Mouse (Mus musculus) cerebellum, adult 2 months (tissue): ENCODE results near the gene S1pr4. TPM values are rescaled to one million over a fixed set of nuclear protein-coding genes. Genes with fewer than 3 reads are reported as not detected.

Experiments
- DNase-seq, 2 experiments: peaks; one replicate each; pipeline ENCODE4 v3.0.0; 2021
- H3K27ac ChIP-seq: fragments of 200-500 bp; 2 replicates; pipeline ENCODE4 v1.5.1; 2012; ENCODE audit warnings: low read length, control low read depth, inconsistent platforms; ENCODE audit not compliant: insufficient read depth
- H3K27me3 ChIP-seq: fragments of 200-500 bp; 2 replicates; pipeline ENCODE4 v1.6.1; 2012; ENCODE audit warnings: inconsistent platforms, mild to moderate bottlenecking, low read length, moderate library complexity; ENCODE audit not compliant: control insufficient read depth, insufficient read depth
- H3K4me1 ChIP-seq: fragments of 200-500 bp; 2 replicates; pipeline ENCODE4 v1.6.1; 2011; ENCODE audit warnings: low read length; ENCODE audit not compliant: control insufficient read depth, insufficient read depth
- H3K4me3 ChIP-seq: fragments of 200-500 bp; replicated peaks from 2 replicates; pipeline ENCODE3; 2011; ENCODE audit warnings: mild to moderate bottlenecking, low read depth, low read length, control low read depth; ENCODE audit not compliant: insufficient read depth
- CTCF ChIP-seq: fragments of 200-500 bp; IDR thresholded peaks from 2 replicates; pipeline ENCODE4 v1.5.1; 2011; ENCODE audit warnings: low read depth, mild to moderate bottlenecking, control low read depth, low read length, moderate library complexity, borderline replicate concordance; ENCODE audit not compliant: insufficient read depth
- POLR2A ChIP-seq: fragments of 200-500 bp; IDR thresholded peaks from 2 replicates; pipeline ENCODE4 v1.6.1; 2011; ENCODE audit warnings: low read length, control low read depth, borderline replicate concordance; ENCODE audit not compliant: insufficient read depth
- WGBS: fragments of 180-500 bp; shearing (Covaris S2); methylation state at CpG from one replicate; pipeline ENCODE4 v1.1.7; 2018; 5-methylcytosine and 5-hydroxymethylcytosine counted together
- polyA plus RNA-seq: library from polyadenylated mRNA; depleted of rRNA; stranded (reverse); fragments of >200 nt; gene quantifications from 2 replicates; pipeline ENCODE4 v1.2.3, GENCODE M21; 2012

The S1pr4 gene
- polyA plus RNA-seq, 1 experiment: 1.1 TPM

- H3K27ac ChIP-seq: no peak overlapping the region
- no peak overlapping the region for H3K4me3 ChIP-seq
- peaks cover 4% of the 10 kb centered on the region for H3K4me1 ChIP-seq
- 24% methylated on average over 6 of the region's 6 CpGs for WGBS
- H3K27me3 ChIP-seq: no peaks in the 10 kb centered on the region
- TF ChIP-seq POLR2A (no peak), CTCF (no peak)
- no peak for DNase-seq
Measured at GRCm38 (mm10) chr10:81458267-81458666, 41.7 kb downstream of the S1pr4 start.

- no peak for DNase-seq
- Histone ChIP-seq H3K27ac (no peak overlapping the region), H3K4me1 (peaks cover 4% of the 10 kb centered on the region), H3K4me3 (no peak overlapping the region), H3K27me3 (no peaks in the 10 kb centered on the region; the same call in 1 of the 2 replicates)
- WGBS: 84% methylated on average over 8 of the region's 8 CpGs
- TF ChIP-seq CTCF: no peak
Measured at GRCm38 (mm10) chr10:81457624-81458023, 42.3 kb downstream of the S1pr4 start.

- Histone ChIP-seq H3K27me3 (no peaks in the 10 kb centered on the region; the same call in 1 of the 2 replicates), H3K4me3 (no peak overlapping the region)
- 47% methylated on average over 12 of the region's 12 CpGs for WGBS
Measured at GRCm38 (mm10) chr10:81456983-81457563, 42.9 kb downstream of the S1pr4 start.

DNA sequence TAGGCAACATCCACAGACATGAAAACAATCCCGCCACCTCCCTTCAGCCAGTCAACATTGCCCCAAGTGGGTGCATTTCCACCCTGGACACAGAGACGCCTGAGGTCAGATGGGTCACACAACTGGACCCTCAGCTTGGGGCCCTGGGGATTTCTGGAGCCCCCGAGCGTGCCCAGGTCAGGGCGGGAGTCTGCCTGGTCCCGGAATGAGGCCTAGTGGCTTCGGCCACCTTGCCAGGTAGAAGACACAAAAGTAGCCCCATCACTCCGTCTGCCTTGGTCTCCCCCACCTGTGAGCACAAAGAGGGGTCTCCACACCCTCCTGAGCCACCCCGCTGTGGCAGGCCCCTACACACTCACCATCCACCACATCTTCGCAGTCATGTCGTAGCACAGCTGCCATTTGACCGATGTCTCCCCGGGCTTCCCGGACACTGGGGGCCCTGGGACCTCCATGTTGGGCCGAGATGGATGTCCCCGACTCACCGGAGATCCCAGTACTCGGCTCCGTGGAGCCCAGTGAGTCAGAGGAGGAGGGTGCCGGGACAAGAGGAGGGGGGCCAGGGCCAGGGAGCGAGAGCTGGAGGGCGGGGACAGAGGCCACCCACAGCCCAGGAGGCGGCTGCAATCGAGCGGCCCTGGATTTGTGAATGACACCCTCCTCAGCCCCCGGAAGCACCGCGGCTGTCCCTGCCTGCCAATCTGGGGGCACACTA lies 44.6 kb downstream of the S1pr4 start, which contains the start of gene Nfic:
TSS of gene Nfic (minus strand) at position 455 of the 715 bp plus-strand sequence.
- Histone ChIP-seq H3K27me3 (no peaks in the 10 kb centered on the region; the same call in 1 of the 2 replicates), H3K27ac (no peak within 1 kb of the TSS), H3K4me1 (peaks cover 4% of the 10 kb centered on the region), H3K4me3 (no peak within 1 kb of the TSS)
- 63% methylated on average over 28 of the region's 28 CpGs for WGBS
- DNase-seq: no peak
- TF ChIP-seq POLR2A: no peak
- no peak for TF ChIP-seq CTCF

More at GRCm38 (mm10) chr10:81456983-81457563, 42.9 kb downstream of the S1pr4 start:
- TF ChIP-seq CTCF (no peak), POLR2A (no peak)
- Histone ChIP-seq H3K4me1 (peaks cover 4% of the 10 kb centered on the region), H3K27ac (no peak overlapping the region)
- DNase-seq: no peak

DNA sequence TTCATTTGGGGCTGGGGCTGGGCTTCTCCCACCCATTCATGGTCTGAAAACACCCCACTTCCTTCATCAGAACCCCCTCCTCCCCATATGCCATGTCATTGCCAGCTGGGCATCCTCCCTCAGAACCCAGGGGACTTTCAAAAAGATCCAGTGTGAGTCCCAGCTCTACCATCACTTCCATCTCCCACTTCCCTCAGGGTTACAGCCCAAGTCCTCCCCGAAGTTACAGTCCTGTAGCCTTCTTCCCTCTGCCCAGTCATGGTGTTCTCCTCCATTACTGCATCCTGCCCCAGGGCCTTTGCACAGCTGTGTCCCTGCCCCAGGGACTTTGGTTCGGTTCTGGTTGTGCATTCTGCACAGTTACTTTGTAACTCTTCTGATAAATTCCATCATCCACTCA lies 45.8 kb downstream of the S1pr4 start:
- Histone ChIP-seq H3K27ac (no peak overlapping the region), H3K4me1 (peaks cover 4% of the 10 kb centered on the region), H3K27me3 (no peaks in the 10 kb centered on the region; the same call in 1 of the 2 replicates), H3K4me3 (no peak overlapping the region)
- WGBS: 78% methylated on average over 2 of the region's 2 CpGs
- no peak for TF ChIP-seq POLR2A
- no peak for TF ChIP-seq CTCF
- DNase-seq: no peak

- 14% methylated on average over 14 of the region's 14 CpGs for WGBS
- no peak for TF ChIP-seq CTCF
- no peak for TF ChIP-seq POLR2A
- no peaks in the 10 kb centered on the region; the same call in 1 of the 2 replicates for H3K27me3 ChIP-seq
Measured at GRCm38 (mm10) chr10:81452947-81453288, 47.0 kb downstream of the S1pr4 start.

DNA sequence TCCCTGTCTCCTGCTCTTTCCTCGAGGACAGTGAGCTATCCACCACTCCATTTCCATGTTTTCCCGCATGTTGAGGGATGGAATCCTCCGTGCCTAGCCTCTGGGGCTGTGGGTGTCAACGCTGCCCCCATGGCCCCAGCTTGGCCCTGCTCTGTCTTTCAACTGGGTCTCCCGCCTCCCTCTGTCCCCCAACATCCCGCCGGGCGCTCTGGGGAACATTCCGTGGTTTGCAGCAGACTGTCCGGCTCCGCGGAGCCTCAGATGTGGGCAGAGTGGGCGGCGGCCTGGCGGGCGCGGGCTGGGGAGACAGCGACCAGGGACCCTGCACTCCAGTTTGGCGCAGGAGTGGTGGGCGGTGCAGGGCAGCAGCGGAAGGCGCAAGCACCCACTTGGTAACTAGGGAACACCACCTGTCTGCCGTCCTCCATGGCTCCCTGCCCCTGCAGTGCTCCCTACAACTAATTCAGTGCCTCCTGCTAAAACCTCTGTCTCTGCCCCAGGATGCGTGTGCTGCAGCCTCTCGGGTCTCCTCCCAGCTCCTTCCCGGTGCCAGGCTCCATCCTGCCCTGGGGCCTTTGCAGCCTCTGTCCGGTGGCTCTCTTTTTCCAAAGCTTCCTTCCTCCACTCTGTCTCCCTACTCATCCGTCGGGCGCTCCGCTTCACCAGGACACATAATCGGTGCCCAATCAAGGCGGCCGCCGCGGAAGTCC lies 47.5 kb downstream of the S1pr4 start:
- no peaks in the 10 kb centered on the region for H3K4me1 ChIP-seq
- WGBS: 7% methylated on average over 36 of the region's 36 CpGs
- TF ChIP-seq POLR2A (no peak), CTCF (no peak)
- H3K27ac ChIP-seq: no peak overlapping the region
- DNase-seq: no peak
- H3K27me3 ChIP-seq: no peaks in the 10 kb centered on the region; the same call in 1 of the 2 replicates
- H3K4me3 ChIP-seq: no peak overlapping the region

More at GRCm38 (mm10) chr10:81452947-81453288, 47.0 kb downstream of the S1pr4 start:
- H3K27ac ChIP-seq: no peak overlapping the region
- H3K4me1 ChIP-seq: no peaks in the 10 kb centered on the region
- no peak overlapping the region for H3K4me3 ChIP-seq
- no peak for DNase-seq
